Mouse (Mus musculus) neural tube, embryonic 15.5 days (tissue): Measurements from ENCODE around the gene Tubg2. TPM values are rescaled to one million over a fixed set of nuclear protein-coding genes. Genes with fewer than 3 reads are reported as not detected.
A peak's percentile ranks its signal among the peaks of the same experiment; 100 is the strongest.

Experiments used
- ATAC-seq: fragments of 200-750 bp; cut with Nextera tagmentation; 2 replicates; pipeline ENCODE4 v1.8.0; 2017; ENCODE audit warnings: mild to moderate bottlenecking, moderate TSS enrichment, moderate library complexity; ENCODE audit not compliant: low FRiP score
- H3K27ac ChIP-seq: fragments of 300-500 bp; sonication (generic); replicated peaks from 2 replicates; pipeline ENCODE4 v1.5.1; 2015; ENCODE audit warnings: mild to moderate bottlenecking, inconsistent platforms
- H3K27me3 ChIP-seq: fragments of 300-500 bp; sonication (generic); replicated peaks from 2 replicates; pipeline ENCODE4 v1.6.1; 2015; ENCODE audit warnings: inconsistent platforms
- H3K36me3 ChIP-seq: fragments of 300-500 bp; sonication (generic); 2 replicates; pipeline ENCODE4 v1.6.1; 2015; ENCODE audit warnings: inconsistent platforms
- H3K4me1 ChIP-seq: fragments of 300-500 bp; sonication (generic); 2 replicates; pipeline ENCODE4 v1.6.1; 2015; ENCODE audit warnings: inconsistent platforms
- H3K4me2 ChIP-seq: fragments of 300-500 bp; sonication (generic); 2 replicates; pipeline ENCODE4 v1.6.1; 2015; ENCODE audit warnings: inconsistent platforms, mild to moderate bottlenecking, moderate library complexity
- H3K4me3 ChIP-seq: fragments of 300-500 bp; sonication (generic); replicated peaks from 2 replicates; pipeline ENCODE4 v1.5.1; 2015; ENCODE audit warnings: mild to moderate bottlenecking, inconsistent platforms
- H3K9ac ChIP-seq: fragments of 300-500 bp; sonication (generic); replicated peaks from 2 replicates; pipeline ENCODE4 v1.6.1; 2015; ENCODE audit warnings: mild to moderate bottlenecking, inconsistent platforms
- H3K9me3 ChIP-seq: fragments of 300-500 bp; sonication (generic); replicated peaks from 2 replicates; pipeline ENCODE4 v1.6.1; 2016; ENCODE audit warnings: inconsistent platforms
- WGBS: fragments of 180-500 bp; shearing (Covaris S2); methylation state at CpG from one replicate; pipeline ENCODE4 v1.1.7; 2015; ENCODE audit warnings: mixed read lengths; 5-methylcytosine and 5-hydroxymethylcytosine counted together
- polyA plus RNA-seq: library from polyadenylated mRNA; unstranded; fragments of >200 nt; fragmentation: Nextera tagmentation; extraction: Ambion mirVana; gene quantifications from 2 replicates; pipeline ENCODE4 v1.2.1, GENCODE M21; 2015

Tubg2 gene
- polyA plus RNA-seq, 1 experiment from 2014 or later = 60.7 TPM

GRCm38 (mm10) chr11:101174851-101175628, 19.3 kb downstream of the Tubg2 start, which contains the start of gene Ccr10:
TSS of gene Ccr10 (minus strand) at chr11:101175443.
- 19% methylated on average over 14 of the region's 14 CpGs for WGBS
- Histone ChIP-seq H3K27ac (peak within 1 kb of the TSS; percentile 78), H3K9ac (peak within 1 kb of the TSS; percentile 52), H3K4me3 (peak within 1 kb of the TSS; percentile 51), H3K27me3 (peaks cover 35% of the 10 kb centered on the region), H3K9me3 (no peaks in the 10 kb centered on the region), H3K4me2 (peak within 1 kb of the TSS; percentile 75), H3K4me1 (peaks cover 78% of the 10 kb centered on the region), H3K36me3 (no peaks in the 10 kb centered on the region)
- ATAC-seq = no peak

- Histone ChIP-seq H3K9me3 (no peaks in the 10 kb centered on the region), H3K4me3 (peak overlapping the region; percentile 51), H3K27me3 (peaks cover 35% of the 10 kb centered on the region), H3K9ac (peak overlapping the region; percentile 52), H3K36me3 (no peaks in the 10 kb centered on the region), H3K27ac (peak overlapping the region; percentile 78), H3K4me2 (peak overlapping the region; percentile 75), H3K4me1 (peaks cover 71% of the 10 kb centered on the region)
- ATAC-seq = no peak
- WGBS = 8% methylated on average over 11 of the region's 11 CpGs
These were observed 20.0 kb downstream of the Tubg2 start for GRCm38 (mm10) chr11:101175636-101176116.

- Histone ChIP-seq H3K27me3 (peaks cover 35% of the 10 kb centered on the region), H3K4me2 (peak overlapping the region; percentile 75), H3K9me3 (no peaks in the 10 kb centered on the region), H3K27ac (peak overlapping the region; percentile 78), H3K9ac (peak overlapping the region; percentile 52), H3K4me1 (peaks cover 68% of the 10 kb centered on the region), H3K36me3 (no peaks in the 10 kb centered on the region), H3K4me3 (peak overlapping the region; percentile 51)
- WGBS = under 1% methylated on average over 25 of the region's 25 CpGs
- no peak for ATAC-seq
These were observed 20.5 kb downstream of the Tubg2 start for GRCm38 (mm10) chr11:101176117-101176691.

GRCm38 (mm10) chr11:101176933-101177773, 21.4 kb downstream of the Tubg2 start:
- no peaks in the 10 kb centered on the region for H3K9me3 ChIP-seq
- peak overlapping the region; percentile 51 for H3K4me3 ChIP-seq
- H3K4me2 ChIP-seq = peak overlapping the region; percentile 75
- H3K4me1 ChIP-seq = peaks cover 61% of the 10 kb centered on the region
- H3K36me3 ChIP-seq = peaks cover 3% of the 10 kb centered on the region
- ATAC-seq = peak; percentile 42; the same call in 1 of the 2 replicates
- H3K27ac ChIP-seq = peak overlapping the region; percentile 78
- WGBS = 26% methylated on average over 22 of the region's 22 CpGs
- peaks cover 38% of the 10 kb centered on the region for H3K27me3 ChIP-seq
- peak overlapping the region; percentile 52 for H3K9ac ChIP-seq

- peaks cover 42% of the 10 kb centered on the region for H3K27me3 ChIP-seq
- H3K9me3 ChIP-seq = no peaks in the 10 kb centered on the region
- H3K27ac ChIP-seq = no peak overlapping the region
- peak overlapping the region; percentile 75 for H3K4me2 ChIP-seq
- peaks cover 50% of the 10 kb centered on the region for H3K4me1 ChIP-seq
- 51% methylated on average over 36 of the region's 36 CpGs for WGBS
- no peak overlapping the region for H3K9ac ChIP-seq
- H3K36me3 ChIP-seq = peaks cover 15% of the 10 kb centered on the region
- no peak for ATAC-seq
- H3K4me3 ChIP-seq = peak overlapping the region; percentile 51
These were observed 22.7 kb downstream of the Tubg2 start for GRCm38 (mm10) chr11:101178061-101179058.

GRCm38 (mm10) chr11:101179306-101179705, 23.6 kb downstream of the Tubg2 start:
- WGBS = 77% methylated on average over 15 of the region's 15 CpGs
- H3K9ac ChIP-seq = no peak overlapping the region
- H3K27me3 ChIP-seq = peaks cover 42% of the 10 kb centered on the region
- peaks cover 41% of the 10 kb centered on the region for H3K4me1 ChIP-seq
- peaks cover 22% of the 10 kb centered on the region for H3K36me3 ChIP-seq
- H3K27ac ChIP-seq = no peak overlapping the region
- H3K4me3 ChIP-seq = no peak overlapping the region
- H3K9me3 ChIP-seq = no peaks in the 10 kb centered on the region
- ATAC-seq = no peak
- H3K4me2 ChIP-seq = no peak overlapping the region

GRCm38 (mm10) chr11:101180261-101180660, 24.6 kb downstream of the Tubg2 start:
- Histone ChIP-seq H3K27me3 (peaks cover 40% of the 10 kb centered on the region), H3K27ac (no peak overlapping the region), H3K36me3 (peaks cover 26% of the 10 kb centered on the region), H3K4me1 (peaks cover 31% of the 10 kb centered on the region), H3K9ac (no peak overlapping the region), H3K9me3 (no peaks in the 10 kb centered on the region), H3K4me3 (no peak overlapping the region), H3K4me2 (no peak overlapping the region)
- no peak for ATAC-seq
- WGBS = 72% methylated on average over 17 of the region's 17 CpGs

GRCm38 (mm10) chr11:101180846-101181740, 25.4 kb downstream of the Tubg2 start:
- WGBS = 42% methylated on average over 10 of the region's 10 CpGs
- peaks cover 38% of the 10 kb centered on the region for H3K27me3 ChIP-seq
- no peak overlapping the region for H3K9ac ChIP-seq
- H3K9me3 ChIP-seq = no peaks in the 10 kb centered on the region
- no peak overlapping the region for H3K4me3 ChIP-seq
- H3K4me1 ChIP-seq = peaks cover 26% of the 10 kb centered on the region
- peaks cover 34% of the 10 kb centered on the region for H3K36me3 ChIP-seq
- H3K27ac ChIP-seq = no peak overlapping the region
- ATAC-seq = no peak
- no peak overlapping the region for H3K4me2 ChIP-seq

GRCm38 (mm10) chr11:101181961-101182360, 26.3 kb downstream of the Tubg2 start:
- Histone ChIP-seq H3K27ac (no peak overlapping the region), H3K4me3 (no peak overlapping the region), H3K4me1 (peaks cover 19% of the 10 kb centered on the region), H3K36me3 (peaks cover 42% of the 10 kb centered on the region), H3K9ac (no peak overlapping the region), H3K9me3 (no peaks in the 10 kb centered on the region), H3K27me3 (peaks cover 32% of the 10 kb centered on the region), H3K4me2 (no peak overlapping the region)
- ATAC-seq = no peak
- 93% methylated on average over 11 of the region's 11 CpGs for WGBS
